Mouse (Mus musculus): Measurements from ENCODE around the gene Itga10. TPM values are rescaled to one million over a fixed set of nuclear protein-coding genes. Genes with fewer than 3 reads are reported as not detected.
"Not testable (repeated sequence)": the region's sequence is repeated elsewhere in the genome, so short reads cannot be mapped to it uniquely, and the experiment has no call there.

The Itga10 gene
- total RNA-seq, 1 experiment from 2014 or later, result 2.0 TPM

DNA sequence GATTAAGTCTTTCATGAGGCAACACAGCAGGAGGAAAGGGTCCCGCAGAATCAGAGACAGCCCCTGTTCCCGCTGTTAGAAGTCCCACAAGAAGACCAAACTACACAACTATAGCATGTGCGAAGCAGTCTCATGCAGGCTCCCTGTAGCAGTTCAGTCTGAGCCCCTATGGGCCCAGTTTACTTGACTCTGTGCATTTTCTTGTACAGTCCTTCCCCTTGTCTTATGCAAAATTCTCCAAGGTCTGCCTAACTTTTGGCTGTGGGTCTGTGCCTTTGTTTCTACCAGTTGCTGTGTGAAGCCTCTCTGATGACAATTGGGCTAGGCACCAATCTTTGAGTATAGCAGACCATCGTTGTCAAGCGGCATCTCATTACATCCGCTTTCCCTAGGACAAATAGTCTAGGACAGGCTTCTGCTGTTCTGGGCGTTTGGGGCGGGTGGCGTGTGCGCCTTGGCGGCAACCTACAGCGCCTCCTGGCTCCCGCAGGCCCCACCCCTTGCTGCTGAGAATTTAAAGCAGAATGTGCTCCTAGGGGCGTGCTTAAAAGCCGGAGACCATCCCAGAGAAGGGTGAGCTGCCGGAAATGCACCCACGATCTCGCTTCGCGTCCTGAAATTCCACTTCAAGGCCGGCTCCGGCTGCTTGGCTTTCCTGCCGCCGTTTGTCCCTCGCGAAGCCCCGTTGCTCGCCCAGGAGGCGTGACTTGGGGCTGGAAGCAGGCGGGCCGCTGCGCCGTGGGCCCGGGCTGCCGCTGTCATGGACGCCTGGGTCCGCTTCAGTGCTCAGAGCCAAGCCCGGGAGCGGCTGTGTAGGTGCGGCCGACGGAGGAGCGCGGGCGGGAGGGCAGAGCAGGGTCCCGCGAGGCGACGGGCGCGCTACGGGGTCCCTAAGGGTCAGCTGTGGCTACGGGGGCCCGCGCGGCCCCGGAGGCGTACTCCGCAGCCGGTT lies 10.2 kb upstream of the Itga10 start, which contains the start of the genes Pex11b and Gm42957:
TSS of gene Pex11b (plus strand) at position 449 of the 952 bp plus-strand sequence.
TSS of gene Gm42957 (plus strand) at position 547 of the 952 bp plus-strand sequence.
- peak; percentile 91 for DNase-seq

DNA sequence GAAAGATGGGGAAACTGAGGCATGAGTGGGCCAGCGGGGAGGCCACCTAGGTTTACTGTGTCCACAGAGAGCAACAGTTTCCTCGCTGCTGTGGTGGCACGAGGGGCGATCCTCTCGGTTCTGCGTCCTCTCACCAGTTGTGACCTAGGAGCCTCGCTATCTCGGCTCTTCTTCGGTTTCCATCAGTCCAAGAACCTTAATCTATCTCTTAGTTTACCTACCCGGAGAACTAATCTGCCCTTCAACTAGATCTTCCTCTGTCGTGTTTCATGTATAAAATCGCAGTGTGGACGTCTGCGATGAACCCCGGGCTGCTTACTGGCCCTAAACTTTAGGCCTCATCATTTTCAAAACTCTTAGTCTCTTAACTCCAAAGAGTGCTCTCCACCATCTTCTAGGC lies 9.5 kb upstream of the Itga10 start:
- no peak for DNase-seq

DNA sequence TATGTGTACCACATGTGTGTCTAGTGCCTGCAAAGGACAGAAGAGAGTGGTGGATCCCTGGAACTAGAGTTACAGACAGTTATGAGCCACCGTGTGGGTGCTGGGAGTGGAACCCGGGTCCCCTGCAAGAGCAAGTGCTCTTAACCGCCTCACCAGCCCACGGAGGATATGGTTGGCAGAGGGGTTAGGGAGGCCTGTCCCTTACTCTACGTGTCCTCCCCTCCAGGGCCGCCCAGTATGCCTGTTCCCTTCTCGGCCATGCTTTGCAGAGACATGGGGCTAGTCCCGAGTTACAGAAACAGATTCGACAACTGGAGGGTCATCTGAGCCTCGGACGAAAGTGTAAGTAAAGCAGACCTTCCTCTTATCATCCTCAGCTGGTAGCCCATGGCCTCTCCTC lies 8.9 kb upstream of the Itga10 start:
- DNase-seq, result no peak

DNA sequence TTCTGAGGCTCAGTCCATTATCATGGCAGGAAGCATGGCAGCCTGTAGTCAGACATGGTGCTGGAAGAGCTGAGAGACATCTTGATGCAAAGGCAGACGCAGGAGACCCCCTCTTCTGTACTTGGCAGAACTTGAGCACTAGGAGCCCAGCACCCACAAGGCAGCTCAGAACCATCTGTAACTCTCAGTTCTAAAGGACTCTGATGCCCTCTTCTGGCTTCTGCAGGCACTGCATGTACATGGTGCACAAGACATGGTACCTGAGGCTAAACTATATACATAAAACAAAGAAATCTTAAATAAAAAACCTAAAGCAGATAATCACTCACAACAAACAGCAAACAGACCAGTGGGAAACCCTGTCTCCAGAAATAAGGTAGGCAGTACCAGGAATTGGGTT lies 6.2 kb upstream of the Itga10 start:
- DNase-seq, result peak; percentile 69

DNA sequence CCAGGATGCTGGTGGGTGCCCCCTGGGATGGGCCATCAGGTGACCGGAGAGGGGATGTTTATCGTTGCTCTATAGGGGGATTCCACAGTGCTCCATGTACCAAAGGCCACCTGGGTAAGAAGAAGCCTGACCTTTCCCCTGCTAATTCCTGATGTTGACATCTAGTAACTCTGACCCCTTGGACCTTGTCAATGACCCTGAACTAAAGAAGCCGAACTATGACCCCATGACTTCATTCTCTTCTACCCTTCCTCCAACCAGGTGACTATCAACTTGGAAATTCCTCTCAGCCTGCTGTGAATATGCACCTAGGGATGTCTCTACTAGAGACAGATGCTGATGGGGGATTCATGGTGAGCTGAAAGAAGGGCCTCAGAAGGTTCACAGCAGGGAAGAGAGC lies 2.0 kb downstream of the Itga10 start:
- DNase-seq, result no peak

DNA sequence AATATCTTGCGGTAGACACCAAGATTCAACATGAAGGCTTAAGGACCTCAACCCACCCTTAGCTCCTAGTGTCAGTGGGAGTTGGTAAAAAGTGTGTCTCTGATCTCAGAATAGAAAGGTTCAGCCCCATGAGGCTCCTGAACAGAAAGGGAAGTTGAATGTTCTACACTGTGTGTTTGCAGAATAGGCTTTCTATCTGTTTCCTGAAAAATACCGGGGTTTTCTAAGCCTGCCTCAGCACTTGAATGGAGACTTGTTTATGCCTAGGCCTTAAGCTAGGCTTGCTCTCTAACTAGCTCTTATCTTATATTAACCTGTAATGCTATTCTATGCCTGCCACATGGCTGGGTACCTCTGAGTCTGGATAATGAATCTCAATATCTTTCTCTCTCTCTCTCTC lies 15.5 kb downstream of the Itga10 start:
- DNase-seq, result no peak

DNA sequence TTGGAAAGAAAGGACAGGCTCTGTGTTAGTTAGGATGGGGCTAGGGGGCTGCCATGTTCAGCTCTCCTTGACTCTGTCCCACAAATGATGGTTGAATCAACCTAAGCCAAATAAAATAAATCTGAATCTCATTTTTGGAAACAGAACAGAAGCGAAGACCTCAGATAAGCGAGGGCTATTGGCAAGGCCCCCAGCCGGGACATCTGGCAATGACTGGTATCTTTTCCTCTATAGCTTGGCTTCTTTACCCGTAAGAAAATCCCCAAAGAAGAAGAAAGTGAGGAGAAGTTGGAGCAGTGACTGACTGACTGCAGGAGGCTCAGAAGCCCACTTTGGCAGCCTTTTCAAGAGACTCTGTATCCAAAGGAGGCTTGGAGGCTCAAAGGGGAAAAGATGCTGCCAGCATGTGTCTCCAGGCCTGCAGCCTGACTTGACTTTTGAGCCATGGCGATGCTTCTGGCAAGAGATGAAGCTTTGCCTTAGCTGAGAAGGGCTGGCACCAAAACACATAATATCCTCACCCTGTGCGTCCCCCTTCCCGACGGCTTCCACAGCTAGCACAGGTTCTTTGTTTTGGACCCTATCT lies 17.4 kb downstream of the Itga10 start:
- no peak for DNase-seq

DNA sequence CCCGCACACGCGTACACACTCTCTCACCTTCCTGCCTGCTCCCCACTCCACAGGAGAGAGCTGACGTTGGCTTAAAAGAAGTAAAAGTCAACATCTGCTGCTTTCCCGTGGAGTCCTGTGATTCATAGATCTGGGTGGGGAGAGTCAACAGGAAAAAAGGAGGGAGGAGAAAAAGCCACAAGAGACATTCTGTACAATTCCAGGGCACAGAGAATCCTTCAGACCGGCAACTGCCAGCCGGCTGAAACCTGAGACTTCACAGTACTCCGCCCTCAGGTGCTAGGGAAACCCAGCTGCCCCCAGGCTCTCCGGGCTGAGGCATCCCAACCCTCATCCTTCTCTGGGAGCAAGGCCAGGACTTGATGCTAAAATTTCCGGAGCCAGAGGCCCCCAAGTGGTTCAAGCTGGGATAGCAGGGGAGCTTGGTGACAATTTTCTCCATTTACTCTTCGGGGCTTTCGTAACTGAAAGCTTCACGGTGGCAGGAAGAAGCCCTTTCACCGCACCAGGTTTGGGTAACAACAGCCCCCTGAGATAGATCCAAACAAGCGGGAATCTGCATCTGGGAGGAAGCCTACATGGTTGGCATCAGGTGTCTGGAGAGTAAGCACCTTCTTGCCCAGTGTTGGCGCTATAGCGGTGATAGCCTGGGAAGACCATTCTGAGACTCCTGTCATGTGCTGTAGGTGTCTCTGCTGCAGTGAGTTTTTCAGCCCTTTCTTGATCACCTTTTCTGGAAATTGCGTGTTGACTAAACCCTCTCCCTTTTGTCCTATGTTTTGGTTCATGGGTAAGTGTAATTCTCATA lies 18.3 kb downstream of the Itga10 start:
- peak; percentile 74 for DNase-seq

DNA sequence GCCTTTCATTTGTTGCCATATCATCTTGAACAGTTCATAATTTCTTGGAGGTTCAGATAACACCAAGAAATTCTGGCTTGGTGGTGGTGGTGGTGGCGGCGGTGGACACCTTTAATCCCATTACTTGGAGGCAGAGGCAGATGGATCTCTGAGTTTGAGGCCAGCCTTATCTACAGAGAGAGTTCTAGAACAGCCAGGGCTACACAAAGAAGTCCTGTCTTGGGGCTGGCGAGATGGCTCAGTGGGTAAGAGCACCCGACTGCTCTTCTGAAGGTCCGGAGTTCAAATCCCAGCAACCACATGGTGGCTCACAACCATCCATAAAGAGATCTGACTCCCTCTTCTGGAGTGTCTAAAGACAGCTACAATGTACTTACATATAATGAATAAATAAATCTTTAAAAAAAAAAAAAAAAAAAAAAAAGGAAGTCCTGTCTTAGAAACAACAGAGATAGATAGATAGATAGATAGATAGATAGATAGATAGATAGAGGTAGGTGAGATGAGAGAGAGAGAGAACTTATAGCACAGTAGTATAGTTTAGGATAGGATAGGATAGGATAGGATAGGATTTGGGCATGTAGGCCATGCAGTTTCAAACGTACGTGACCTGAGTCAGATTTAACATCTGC lies 20.5 kb downstream of the Itga10 start:
- DNase-seq, result not testable (repeated sequence)

DNA sequence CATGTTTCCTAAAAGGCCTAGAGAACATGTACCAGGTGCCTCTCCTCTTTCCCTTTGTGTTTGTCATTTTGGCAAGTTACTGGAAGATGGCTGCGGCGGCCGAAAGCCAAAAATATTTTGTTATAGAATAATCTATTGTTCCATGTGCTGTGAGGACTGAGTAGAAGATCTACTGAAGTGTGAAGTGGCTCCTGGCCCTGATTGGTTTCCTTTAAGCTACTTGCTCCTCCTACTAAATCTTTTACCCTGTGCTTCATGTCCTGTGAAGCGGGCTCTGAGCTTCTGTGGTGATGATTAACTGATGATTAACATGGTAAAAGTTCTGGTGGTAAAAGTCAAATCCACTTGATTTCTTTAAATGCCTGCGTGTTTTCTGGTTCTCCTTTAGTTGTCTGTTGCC lies 21.5 kb downstream of the Itga10 start:
- no peak for DNase-seq

DNA sequence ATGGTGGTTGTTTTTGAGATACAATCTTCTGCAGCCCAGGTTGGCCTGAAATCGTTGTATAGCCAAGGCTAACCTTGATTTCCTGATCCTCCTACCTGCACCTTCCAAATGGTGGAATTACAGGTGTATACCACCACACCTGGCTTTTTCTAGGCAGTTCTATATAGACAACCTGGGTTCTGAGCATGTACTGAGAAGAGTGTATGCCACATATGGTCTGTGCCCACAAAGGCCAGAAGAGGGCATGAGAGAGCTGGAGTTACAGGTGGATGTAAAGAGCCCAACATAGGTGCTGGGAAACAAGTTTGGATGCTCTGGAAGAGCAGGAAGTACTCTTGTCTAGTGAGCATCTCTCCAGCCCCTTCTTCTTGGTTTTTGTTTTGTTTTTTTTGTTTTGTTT lies 21.9 kb downstream of the Itga10 start:
- peak; percentile 32 for DNase-seq

DNA sequence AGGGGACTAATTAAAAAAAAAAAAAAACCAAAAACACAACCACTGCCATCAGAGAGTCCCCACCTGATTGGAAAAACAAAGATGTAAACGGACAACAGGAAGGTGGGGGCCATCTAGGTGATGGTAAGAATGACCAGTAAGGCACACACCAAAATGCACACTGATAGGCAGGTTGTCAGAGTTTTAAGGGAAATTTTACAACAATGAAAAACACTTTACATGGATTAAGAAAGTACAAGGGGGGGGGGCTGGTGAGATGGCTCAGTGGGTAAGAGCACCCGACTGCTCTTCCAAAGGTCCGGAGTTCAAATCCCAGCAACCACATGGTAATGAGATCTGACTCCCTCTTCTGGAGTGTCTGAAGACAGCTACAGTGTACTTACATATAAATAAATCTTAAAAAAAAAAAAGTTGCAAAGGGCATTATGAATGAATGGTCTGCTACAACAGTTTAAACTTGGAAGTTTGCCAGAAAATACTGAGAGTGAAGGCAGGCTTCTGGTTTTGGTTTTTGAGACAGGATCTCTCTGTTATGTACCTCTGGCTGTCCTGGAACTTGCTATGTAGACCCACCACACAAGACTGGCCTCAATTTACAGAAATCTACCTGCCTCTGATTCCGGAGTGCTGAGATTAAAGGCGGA lies 23.2 kb downstream of the Itga10 start:
- no peak for DNase-seq

DNA sequence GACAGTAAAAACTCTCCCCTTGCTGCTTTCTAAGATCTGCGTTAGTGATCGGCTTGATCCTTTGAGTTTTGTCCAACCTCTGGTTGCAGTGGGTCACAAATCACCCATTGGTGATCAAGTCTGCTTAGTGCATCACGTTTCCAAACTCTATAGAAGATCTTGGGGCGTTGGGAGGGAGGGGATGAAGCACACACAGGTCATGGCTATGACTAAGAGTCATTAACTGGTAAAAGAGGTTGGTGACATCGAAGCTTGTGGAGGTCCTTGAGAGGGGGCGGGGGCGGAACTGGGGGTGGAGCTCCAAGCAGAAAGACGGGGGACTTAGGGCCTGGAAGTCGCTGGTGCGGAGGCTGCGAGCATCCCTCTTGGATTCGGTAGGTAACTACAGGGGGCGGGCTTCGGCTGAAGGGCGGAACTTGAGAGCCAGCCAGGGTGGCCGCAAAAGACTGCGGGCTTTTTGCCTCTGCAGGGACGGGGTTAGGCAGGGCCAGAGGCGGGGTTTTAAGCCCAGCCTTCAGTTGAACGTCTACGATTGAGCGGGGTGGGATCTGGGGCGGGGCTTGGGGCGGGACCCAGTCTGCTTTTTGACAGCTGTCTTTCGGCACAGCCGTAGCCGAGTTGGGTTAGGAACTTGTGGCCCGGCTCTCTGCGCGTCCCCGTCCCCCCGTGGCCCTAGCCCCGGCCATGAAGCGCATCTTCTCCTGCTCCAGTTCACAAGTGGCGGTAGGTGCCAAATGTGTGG lies 24.5 kb downstream of the Itga10 start, which contains the start of gene Ankrd35:
TSS of gene Ankrd35 (plus strand) at position 405 of the 742 bp plus-strand sequence.
- peak; percentile 74 for DNase-seq

DNA sequence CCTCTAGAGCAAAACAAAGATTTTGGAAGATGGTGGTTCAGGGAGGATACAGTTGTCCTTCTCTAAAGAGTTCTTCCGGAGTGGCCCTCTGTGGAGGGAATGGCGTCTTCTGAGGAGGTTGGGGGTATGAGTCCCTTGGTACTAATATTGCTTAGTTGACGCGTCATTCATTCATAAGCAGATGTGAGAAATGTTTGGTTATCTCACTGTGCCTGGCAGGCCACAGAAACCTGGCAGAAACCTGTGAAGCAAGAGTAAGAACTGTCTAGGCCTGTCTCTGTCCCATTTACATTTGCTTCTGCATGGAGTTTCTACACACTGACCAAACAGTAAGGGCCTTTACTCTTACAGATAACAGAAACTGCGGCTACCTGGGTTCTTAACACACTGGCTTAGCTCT lies 26.1 kb downstream of the Itga10 start:
- no peak for DNase-seq

DNA sequence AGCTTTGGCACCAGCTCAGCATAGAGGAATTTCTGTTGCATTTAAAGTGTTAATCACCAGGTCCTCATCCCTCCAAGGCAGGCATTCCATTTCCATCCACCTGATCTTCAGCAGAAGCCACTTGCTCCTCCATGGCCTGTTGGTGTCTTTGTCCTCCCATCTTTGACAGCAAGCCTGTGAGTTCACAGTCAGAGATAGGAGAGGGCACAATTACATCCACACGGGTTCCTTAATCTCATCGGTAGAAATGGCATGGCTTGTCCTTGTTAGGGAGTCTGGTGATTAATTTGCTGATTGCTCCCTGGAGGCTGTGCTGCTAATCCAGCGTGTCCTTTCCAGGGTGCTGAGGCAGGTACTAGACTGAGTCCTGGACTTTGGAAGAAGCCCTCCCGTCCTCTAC lies 28.1 kb downstream of the Itga10 start:
- DNase-seq, result no peak

DNA sequence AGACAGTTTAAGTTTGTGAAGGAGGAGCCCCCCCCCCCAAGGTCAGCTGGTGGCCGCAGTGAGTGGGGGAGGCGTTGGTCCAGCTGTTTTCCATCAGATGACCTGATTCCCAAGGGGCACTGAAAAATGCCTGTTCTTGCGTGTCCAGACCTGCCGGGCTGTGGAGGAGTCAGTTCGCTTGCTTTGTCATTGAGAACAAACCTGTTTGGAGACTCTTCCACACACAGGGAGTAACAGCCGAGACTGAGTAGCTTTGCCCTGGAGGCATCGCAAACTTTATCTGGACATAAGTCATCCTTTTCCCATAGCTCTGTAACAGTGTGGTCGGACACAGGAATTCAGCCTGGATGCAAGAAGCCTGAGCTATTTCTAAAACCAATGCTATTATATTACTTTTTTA lies 29.1 kb downstream of the Itga10 start:
- no peak for DNase-seq

DNA sequence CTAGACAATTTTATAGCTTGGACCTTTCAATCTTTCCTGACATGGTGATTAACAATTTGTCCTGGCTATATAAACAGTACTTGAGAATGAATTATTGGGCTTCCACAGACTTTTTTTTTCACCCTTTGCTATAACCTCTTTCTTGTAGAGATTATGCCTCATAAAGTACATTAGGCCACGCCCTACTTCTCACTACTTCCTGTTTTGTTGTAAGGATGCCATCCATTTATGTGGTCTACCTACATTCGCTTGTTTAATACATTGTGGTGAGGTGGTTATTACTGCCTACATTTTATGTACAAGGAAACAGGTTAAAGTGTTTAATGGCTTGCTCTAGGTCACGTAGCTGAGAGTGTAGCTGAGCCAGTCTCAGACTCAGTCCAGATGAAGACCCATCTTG lies 29.8 kb downstream of the Itga10 start:
- DNase-seq, result no peak

DNA sequence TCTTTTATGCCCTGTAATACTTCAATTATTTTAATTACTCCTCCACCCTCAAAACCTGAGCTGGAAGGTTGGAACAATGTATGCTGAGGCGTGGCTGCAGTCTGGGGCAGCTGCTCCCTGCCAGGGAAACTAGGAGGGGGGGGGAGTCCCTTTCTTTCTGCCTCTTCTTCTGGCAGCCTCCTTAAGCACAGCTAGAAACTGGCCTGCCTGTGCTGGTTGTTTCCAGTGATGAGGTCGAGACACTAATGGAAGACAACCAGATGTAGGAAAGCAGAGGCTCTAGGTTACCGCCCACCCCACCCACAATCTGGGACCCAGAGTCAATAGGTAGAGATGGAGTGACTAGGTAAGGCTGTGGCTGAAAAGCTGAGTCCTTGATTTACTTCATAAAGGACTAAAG lies 30.3 kb downstream of the Itga10 start:
- no peak for DNase-seq

DNA sequence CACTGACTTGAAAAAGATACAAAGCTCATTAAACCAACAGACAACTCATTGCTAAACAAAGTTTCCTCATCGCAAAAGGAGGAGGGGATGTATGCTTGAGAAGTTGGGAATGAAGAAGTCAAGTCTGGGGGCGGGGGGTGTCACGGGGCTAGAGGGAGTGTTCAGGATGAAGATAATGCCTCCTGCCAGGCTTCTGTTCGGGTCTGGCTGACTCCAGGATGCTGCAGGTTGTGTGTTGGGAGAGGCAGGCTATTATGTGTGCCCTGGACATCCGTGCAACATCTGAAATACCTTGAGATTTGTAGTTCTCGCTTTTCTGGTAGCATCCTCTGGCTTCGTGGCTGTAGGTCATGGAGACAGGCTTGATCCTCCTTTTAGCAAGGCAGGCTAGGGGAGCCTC lies 33.1 kb downstream of the Itga10 start:
- DNase-seq, result no peak

DNA sequence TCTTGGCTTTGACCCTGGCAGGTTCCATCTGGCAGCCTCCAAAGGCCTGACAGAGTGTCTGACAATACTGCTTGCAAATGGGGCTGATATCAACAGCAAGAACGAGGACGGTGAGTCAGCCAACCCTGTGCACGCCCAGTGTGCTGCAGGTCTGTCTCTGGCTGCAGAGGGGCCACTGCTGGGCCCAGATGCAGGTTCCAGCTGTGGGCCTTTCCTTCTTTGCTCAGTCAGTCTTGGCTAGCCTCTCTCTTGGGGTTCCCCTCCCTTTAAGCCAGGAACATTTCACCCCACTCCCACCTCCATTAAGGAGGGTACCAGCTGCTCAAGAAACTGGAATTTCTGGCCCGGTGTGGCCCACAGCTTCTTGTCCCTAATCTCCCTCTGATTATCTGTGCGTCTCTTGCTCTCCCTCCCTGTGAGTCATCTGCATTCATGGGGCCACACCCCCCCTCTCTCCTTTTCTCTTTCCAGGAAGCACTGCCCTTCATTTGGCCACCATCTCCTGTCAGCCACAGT lies 33.8 kb downstream of the Itga10 start:
- peak; percentile 55 for DNase-seq
